Mouse (Mus musculus) erythroblast, embryonic 14.5 days (primary cell): ENCODE measurements around the gene Fam83g. TPM values are rescaled to one million over a fixed set of nuclear protein-coding genes. Genes with fewer than 3 reads are reported as not detected.

Source experiments
- H3K27me3 ChIP-seq: 2 replicates; pipeline ENCODE4 v1.6.1; 2012; ENCODE audit warnings: inconsistent platforms; ENCODE audit not compliant: control insufficient read depth
- H3K36me3 ChIP-seq: 2 replicates; pipeline ENCODE4 v1.6.1; 2012; ENCODE audit warnings: mild to moderate bottlenecking, inconsistent platforms; ENCODE audit not compliant: control insufficient read depth
- H3K4me1 ChIP-seq: 2 replicates; pipeline ENCODE4 v1.6.1; 2012; ENCODE audit warnings: inconsistent platforms; ENCODE audit not compliant: control insufficient read depth
- H3K4me3 ChIP-seq: replicated peaks from 2 replicates; pipeline ENCODE3; 2012; ENCODE audit warnings: moderate library complexity, mild to moderate bottlenecking, inconsistent platforms
- H3K9me3 ChIP-seq: 2 replicates; pipeline ENCODE4 v1.6.1; 2012; ENCODE audit warnings: low read length, inconsistent platforms, mixed read lengths; ENCODE audit not compliant: control insufficient read depth
- GATA1 ChIP-seq: IDR thresholded peaks from 2 replicates; pipeline ENCODE4 v1.6.1; 2012; ENCODE audit warnings: low read length, inconsistent platforms, mixed read lengths
- TAL1 ChIP-seq: IDR thresholded peaks from 3 replicates; pipeline ENCODE4 v1.6.1; 2012; ENCODE audit warnings: low read length, inconsistent platforms, mixed read lengths
- polyA plus RNA-seq: library from polyadenylated mRNA; stranded (reverse); fragments of >175 nt; gene quantifications from 2 replicates; pipeline ENCODE4 v1.2.3, GENCODE M21; 2012

Gene Fam83g
- polyA plus RNA-seq, 1 experiment = 1.7 TPM

DNA sequence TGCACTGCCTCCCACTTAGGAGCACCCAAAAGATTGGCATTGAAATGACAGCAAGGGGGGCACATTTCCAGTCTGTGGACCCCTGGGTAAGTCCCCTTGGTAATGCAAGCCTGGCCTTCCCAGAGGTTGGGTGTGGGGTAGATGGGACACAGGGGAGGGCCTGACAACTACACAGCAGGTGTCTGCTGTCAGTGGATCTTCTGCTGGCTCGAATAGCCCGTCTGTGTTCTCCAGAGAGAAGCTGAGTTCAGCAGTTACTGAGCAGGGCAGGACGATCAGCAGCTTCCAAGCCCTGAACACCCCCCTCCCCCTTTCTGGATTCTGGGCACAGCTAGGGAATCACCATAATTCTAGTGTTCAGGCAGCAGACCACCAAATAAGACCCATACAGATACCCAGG is 35.5 kb downstream of the Fam83g start:
- Histone ChIP-seq H3K27me3 (0 out of 2 replicates have a peak, but pooled peaks cover 2% of the 10 kb centered on the region), H3K36me3 (no peaks in the 10 kb centered on the region), H3K9me3 (no peaks in the 10 kb centered on the region), H3K4me1 (peaks cover 9% of the 10 kb centered on the region), H3K4me3 (no peak overlapping the region)
- no peak for TF ChIP-seq TAL1
- no peak for TF ChIP-seq GATA1

DNA sequence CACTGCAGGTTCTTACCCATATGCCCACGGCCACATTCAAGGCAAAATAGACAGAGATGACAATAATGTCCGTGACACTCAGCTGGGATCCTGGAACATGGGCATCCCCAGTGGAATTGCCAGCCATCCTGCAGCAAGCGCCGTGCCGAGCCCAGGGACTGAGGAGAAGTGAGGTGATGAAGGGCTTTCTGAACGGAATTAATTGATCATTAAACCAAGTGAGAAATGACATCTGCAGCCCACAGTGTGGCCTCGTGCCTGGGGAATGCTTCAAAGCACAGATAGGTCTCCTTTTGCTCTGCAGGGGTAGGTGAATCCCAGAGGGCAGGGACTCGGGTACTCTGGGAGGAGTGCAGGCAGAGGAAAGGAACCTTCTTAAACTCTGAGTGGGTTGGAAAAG is 35.9 kb downstream of the Fam83g start:
- 0 out of 2 replicates have a peak, but pooled peaks cover 2% of the 10 kb centered on the region for H3K27me3 ChIP-seq
- no peak overlapping the region for H3K4me3 ChIP-seq
- no peaks in the 10 kb centered on the region for H3K36me3 ChIP-seq
- no peak for TF ChIP-seq TAL1
- TF ChIP-seq GATA1 = no peak
- peaks cover 4% of the 10 kb centered on the region for H3K4me1 ChIP-seq
- H3K9me3 ChIP-seq = no peaks in the 10 kb centered on the region

DNA sequence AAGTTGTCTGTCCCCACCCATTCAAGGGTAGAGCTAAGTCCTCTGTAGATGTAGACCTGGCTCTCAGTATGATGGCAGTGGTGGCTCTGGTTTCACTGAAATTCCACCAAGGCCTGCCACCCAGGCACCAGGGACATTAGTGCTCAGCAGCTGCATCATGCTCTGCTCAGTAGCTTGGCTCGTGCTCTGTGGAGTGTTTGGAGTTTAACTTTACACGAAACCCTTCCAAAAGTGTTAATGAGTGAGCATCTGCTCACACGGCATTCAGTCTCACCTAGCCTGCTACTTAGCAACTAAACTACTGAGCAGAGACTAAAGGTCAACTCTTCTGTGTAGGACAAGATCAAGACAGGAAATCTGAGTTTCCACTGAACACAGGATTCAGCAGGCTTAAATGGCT is 36.7 kb downstream of the Fam83g start, which contains the start of gene Slc5a10:
Gene Slc5a10 (minus strand): TSS at position 191 of the 400 bp plus-strand sequence.
- Histone ChIP-seq H3K4me3 (no peak within 1 kb of the TSS), H3K36me3 (no peaks in the 10 kb centered on the region), H3K4me1 (no peaks in the 10 kb centered on the region), H3K27me3 (0 out of 2 replicates have a peak, but pooled peaks cover under 1% of the 10 kb centered on the region), H3K9me3 (no peaks in the 10 kb centered on the region)
- no peak for TF ChIP-seq TAL1
- no peak for TF ChIP-seq GATA1

DNA sequence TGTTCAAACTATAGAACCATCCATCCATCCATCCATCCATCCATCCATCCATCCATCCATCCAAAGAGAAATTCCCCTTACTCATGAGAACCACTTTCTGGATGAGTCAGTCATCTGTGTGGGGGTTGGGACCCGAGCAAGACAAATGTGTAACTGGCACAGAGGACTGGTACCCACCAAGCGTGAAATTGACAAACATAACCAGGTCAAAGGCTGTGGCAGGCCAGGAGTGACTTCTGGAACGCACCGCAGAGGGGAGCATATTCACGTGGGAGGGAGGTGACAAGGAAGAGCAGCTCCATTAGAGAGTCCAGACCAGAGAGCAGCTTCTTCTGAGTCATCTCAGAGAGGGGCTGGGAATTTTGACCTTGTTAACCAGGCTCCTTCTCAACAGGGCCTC is 38.2 kb downstream of the Fam83g start:
- Histone ChIP-seq H3K36me3 (no peaks in the 10 kb centered on the region), H3K4me1 (no peaks in the 10 kb centered on the region), H3K9me3 (no peaks in the 10 kb centered on the region), H3K4me3 (no peak overlapping the region), H3K27me3 (no peaks in the 10 kb centered on the region)
- no peak for TF ChIP-seq TAL1
- TF ChIP-seq GATA1 = no peak

DNA sequence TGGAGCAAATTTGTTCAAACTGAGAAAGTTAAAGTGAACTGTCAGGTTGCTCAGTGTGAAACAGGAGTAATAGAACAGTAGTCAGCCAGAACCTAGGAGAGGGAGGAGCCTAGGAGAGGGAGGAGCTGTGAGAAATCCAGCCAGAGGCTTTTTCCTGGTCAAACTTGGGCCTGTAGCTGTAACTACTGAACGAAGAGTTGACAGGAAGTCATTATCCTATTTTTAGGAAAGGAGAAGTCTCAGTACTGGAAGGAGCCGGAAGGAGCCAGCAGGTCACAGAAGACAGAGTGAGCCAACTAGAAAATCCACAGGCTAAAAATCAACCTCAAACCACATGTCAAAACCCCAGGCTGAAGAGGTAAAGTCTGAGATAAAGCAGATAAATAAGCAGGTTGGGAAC is 44.1 kb downstream of the Fam83g start:
- Histone ChIP-seq H3K27me3 (no peaks in the 10 kb centered on the region), H3K36me3 (peaks cover 8% of the 10 kb centered on the region; the same call in 1 of the 2 replicates), H3K9me3 (no peaks in the 10 kb centered on the region), H3K4me3 (no peak overlapping the region), H3K4me1 (no peaks in the 10 kb centered on the region)
- TF ChIP-seq GATA1 = no peak
- no peak for TF ChIP-seq TAL1

DNA sequence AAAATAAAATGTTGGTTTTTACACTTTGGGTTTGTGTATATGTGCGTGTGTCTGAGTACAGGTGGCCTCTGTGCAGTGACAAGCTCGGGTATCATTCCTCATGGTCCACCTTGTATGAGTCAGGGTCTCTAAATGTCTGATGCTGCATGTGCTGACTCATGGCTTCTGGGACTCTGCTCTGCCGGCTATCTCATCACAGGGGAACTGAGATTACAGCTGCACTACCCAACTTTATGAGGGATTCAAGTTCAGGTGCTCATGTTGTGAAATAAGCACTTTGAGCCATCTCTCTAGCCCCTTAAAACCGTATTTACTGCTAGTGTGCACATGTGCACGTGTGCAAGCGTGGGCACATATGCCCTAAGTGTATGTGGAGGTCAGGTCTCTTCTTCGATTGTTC is 48.8 kb downstream of the Fam83g start:
- no peaks in the 10 kb centered on the region for H3K9me3 ChIP-seq
- H3K4me3 ChIP-seq = no peak overlapping the region
- H3K27me3 ChIP-seq = no peaks in the 10 kb centered on the region
- no peaks in the 10 kb centered on the region for H3K4me1 ChIP-seq
- H3K36me3 ChIP-seq = peaks cover 25% of the 10 kb centered on the region
- TF ChIP-seq TAL1 = no peak
- no peak for TF ChIP-seq GATA1

DNA sequence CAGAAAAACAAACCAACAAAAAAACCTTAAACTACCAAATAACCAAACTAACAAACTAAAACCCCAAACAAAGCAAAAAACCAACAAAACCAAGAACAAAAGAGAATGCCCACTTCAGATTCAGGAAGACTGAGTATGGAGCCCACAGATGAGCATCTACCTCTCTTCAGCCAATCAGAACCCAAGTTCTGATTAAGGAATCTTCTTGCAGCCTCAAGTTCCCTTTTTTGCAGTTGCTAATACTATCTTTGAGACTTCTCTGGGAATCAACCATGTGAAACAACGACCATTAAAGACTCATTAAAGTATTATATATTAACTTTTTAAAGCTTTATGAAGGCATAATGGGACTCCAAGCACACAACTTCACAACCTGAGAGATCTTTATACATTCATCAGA is 53.4 kb downstream of the Fam83g start:
- Histone ChIP-seq H3K4me1 (no peaks in the 10 kb centered on the region), H3K9me3 (no peaks in the 10 kb centered on the region), H3K27me3 (no peaks in the 10 kb centered on the region), H3K4me3 (no peak overlapping the region), H3K36me3 (peaks cover 37% of the 10 kb centered on the region)
- TF ChIP-seq GATA1 (no peak), TAL1 (no peak)

DNA sequence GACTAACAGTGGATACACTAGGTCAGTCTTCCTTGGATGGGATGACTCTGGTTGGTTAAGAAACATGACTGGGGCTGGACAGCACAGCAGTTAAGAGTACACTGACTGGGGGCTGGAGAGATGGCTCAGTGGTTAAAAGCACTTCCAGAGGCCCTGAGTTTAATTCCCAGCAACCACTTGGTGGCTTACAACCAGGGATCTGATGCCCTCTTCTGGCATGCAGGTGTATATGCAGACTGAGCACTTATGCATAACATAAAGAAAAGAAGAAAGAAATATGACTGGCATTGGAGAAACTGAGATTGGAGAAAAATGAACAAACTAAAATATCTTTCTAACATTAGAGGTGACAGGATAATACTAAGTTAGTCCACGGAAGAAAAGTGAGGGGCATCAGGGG is 56.6 kb downstream of the Fam83g start:
- Histone ChIP-seq H3K4me3 (no peak overlapping the region), H3K4me1 (no peaks in the 10 kb centered on the region), H3K36me3 (peaks cover 29% of the 10 kb centered on the region), H3K27me3 (no peaks in the 10 kb centered on the region), H3K9me3 (no peaks in the 10 kb centered on the region)
- TF ChIP-seq GATA1 (no peak), TAL1 (no peak)

DNA sequence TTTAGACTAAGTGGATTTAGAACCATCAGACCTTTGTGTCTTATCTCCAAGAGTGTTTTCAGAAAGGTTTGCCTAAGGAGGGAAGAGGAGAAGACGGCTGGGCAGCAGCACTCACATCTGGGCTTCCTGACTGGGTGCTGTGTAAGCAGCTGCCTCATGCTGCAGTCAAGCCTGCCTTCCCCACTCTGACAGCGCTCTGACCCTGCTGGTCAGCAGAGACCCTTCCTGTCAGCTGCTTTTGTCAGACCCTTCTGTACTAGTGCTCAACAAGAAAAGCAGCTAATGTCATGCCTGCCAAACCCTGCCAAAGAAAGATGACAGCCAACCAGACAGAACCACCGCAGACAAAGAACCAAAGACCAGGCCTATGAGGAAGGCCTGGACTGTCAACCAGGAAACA is 59.9 kb downstream of the Fam83g start:
- no peaks in the 10 kb centered on the region for H3K9me3 ChIP-seq
- H3K4me3 ChIP-seq = no peak overlapping the region
- TF ChIP-seq GATA1 = no peak
- no peak for TF ChIP-seq TAL1
- no peaks in the 10 kb centered on the region for H3K27me3 ChIP-seq
- peaks cover 18% of the 10 kb centered on the region for H3K36me3 ChIP-seq
- H3K4me1 ChIP-seq = no peaks in the 10 kb centered on the region

DNA sequence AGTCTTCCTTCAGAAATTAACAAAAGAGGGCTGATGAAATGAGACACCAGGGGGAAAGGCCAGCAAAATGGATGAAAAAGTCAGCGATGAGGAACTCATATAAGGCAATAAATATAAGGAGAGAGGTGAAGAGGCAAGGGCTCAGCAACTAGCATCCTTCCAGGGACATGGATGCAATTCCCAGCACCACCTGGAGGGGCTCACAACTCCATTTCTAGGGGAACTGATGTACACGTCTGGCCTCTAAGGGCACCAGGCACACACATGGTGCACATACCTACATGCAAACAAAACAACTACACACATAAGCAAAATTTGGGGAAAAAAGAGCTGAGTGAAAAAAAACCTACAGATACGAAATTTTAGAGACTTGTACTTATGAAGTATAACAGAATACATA is 60.6 kb downstream of the Fam83g start:
- Histone ChIP-seq H3K9me3 (no peaks in the 10 kb centered on the region), H3K36me3 (peaks cover 15% of the 10 kb centered on the region), H3K4me3 (no peak overlapping the region), H3K4me1 (no peaks in the 10 kb centered on the region), H3K27me3 (no peaks in the 10 kb centered on the region)
- no peak for TF ChIP-seq GATA1
- no peak for TF ChIP-seq TAL1
